Mouse (Mus musculus): ENCODE results near the gene Prrc2b. TPM values are rescaled to one million over a fixed set of nuclear protein-coding genes. Genes with fewer than 3 reads are reported as not detected.
A peak's percentile ranks its signal among the peaks of the same experiment; 100 is the strongest.

The Prrc2b gene
- polyA plus RNA-seq, 1 experiment from 2014 or later, result 7.7 TPM

DNA sequence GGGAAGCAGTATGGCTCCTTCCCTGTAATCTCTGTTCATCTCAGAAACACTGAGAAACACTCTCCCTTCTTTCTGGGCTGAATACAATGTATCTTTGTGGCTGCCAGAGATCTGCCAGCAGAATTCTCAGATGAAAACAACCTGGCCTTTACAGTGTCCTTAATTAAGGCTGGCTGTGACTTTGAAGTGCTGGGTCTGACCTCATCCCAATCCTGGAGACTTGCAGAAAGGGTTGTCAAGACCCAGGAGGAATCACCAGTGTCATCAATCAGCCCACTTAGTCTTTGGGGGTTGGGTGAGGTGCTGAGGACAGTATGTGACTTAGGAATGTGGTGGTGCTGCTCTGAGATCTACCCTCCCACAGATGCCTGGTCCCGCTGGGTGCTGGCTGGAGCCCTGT lies 102.5 kb downstream of the Prrc2b start:
- Histone ChIP-seq H3K4me2 (no peak overlapping the region), H3K4me1 (replicated peaks) (peaks cover 2% of the 10 kb centered on the region), H3K4me3 (replicated peaks) (no peak overlapping the region), H3K9ac (no peak overlapping the region), H3K36me3 (peaks cover 92% of the 10 kb centered on the region), H3K27me3 (no peaks in the 10 kb centered on the region), H3K9me3 (replicated peaks) (no peaks in the 10 kb centered on the region), H3K27ac (no peak overlapping the region)
- ATAC-seq (ENCODE audit: low read depth) (no peak), DNase-seq (no peak)
- 81% methylated on average over 1 of the region's 1 CpGs for WGBS (ENCODE audit: insufficient replicate concordance)

DNA sequence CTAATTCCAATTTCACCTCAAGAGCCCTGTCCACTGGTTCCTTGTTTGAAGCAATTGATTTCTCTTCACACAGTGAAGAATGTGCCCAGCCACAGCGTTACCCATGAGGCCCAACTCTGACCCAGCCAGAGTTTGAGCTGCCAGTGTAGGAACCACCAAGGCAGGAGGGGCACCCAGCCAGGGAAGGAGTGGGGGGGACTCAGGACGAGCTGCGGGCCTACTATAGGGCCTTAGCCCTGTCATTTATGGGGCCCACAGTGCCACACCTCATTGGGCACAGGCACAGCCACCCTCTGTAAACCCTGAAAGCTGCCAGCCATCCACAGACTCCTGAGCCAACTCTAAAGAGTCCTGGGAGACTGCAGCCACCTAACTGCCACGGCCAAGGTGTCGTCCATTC lies 103.7 kb downstream of the Prrc2b start:
- H3K9ac ChIP-seq, result no peak overlapping the region
- H3K9me3 ChIP-seq (replicated peaks), result no peaks in the 10 kb centered on the region
- no peak for DNase-seq
- no peaks in the 10 kb centered on the region for H3K27me3 ChIP-seq
- no peak overlapping the region for H3K27ac ChIP-seq
- ATAC-seq (ENCODE audit: low read depth), result no peak
- H3K4me2 ChIP-seq, result no peak overlapping the region
- peaks cover 84% of the 10 kb centered on the region for H3K36me3 ChIP-seq
- 75% methylated on average over 5 of the region's 5 CpGs for WGBS (ENCODE audit: insufficient replicate concordance)
- H3K4me3 ChIP-seq (replicated peaks), result no peak overlapping the region
- H3K4me1 ChIP-seq (replicated peaks), result peaks cover 11% of the 10 kb centered on the region

DNA sequence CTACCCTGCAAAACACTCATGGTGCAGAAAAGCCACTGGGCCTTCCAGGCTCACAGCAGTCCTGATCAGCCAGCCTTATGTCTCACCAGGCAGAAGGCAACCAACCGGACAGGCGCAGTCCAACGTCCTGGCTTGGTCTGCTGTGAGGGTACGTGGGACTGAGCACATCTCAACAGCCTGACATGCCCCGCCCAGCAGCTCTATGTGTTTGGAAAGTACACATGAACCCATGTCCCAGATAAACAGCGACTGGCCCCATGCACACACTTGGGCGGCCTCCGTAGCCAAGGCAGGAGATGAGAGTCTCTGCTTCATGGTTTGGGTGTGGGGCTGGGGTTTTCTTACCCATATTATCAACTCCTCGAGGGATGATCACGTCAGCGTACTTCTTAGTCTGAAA lies 105.4 kb downstream of the Prrc2b start:
- no peak for ATAC-seq (ENCODE audit: low read depth)
- DNase-seq, result no peak
- Histone ChIP-seq H3K9ac (no peak overlapping the region), H3K4me3 (replicated peaks) (no peak overlapping the region), H3K27ac (no peak overlapping the region), H3K4me1 (replicated peaks) (peaks cover 18% of the 10 kb centered on the region), H3K4me2 (no peak overlapping the region), H3K27me3 (no peaks in the 10 kb centered on the region), H3K9me3 (replicated peaks) (no peaks in the 10 kb centered on the region), H3K36me3 (peaks cover 67% of the 10 kb centered on the region)
- 78% methylated on average over 11 of the region's 11 CpGs for WGBS (ENCODE audit: insufficient replicate concordance)

DNA sequence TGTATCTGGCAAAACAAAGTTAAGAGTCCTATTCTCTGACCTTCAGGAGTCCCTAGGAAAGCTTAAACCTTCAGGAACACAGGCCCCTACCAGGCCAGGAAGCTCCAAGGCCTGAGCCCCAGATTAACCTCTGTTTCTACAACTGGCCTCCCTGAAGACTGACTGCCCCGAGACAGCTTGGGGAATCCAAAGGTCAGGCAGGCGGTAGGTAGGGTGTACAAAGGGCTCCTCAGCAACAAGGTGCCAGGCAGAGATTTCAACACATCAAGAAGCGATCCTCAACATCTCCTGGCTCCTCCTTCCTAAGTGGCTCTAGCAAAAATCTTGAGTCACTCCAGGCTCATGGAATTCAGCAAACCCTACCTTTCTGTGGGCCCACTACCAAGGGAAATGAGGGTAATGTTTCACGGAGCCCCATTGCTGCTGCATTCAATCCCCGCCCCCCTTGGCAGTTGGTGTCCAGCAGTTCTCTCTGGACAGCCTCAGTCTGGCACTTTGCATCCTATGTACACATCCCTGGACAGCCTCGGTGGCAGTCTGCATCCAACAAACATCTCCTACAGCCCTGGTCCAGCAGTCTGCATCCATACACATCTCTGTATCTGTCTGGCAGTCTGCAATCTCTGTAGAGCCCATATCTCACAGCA lies 108.1 kb downstream of the Prrc2b start:
- Histone ChIP-seq H3K27ac (peak overlapping the region; percentile 79), H3K9me3 (replicated peaks) (no peaks in the 10 kb centered on the region), H3K36me3 (peaks cover 39% of the 10 kb centered on the region), H3K4me2 (peak overlapping the region; percentile 84), H3K27me3 (no peaks in the 10 kb centered on the region), H3K4me3 (replicated peaks) (peak overlapping the region; percentile 91), H3K9ac (peak overlapping the region; percentile 94), H3K4me1 (replicated peaks) (peaks cover 18% of the 10 kb centered on the region)
- DNase-seq (no peak), ATAC-seq (ENCODE audit: low read depth) (no peak)
- 49% methylated on average over 6 of the region's 6 CpGs for WGBS (ENCODE audit: insufficient replicate concordance)

DNA sequence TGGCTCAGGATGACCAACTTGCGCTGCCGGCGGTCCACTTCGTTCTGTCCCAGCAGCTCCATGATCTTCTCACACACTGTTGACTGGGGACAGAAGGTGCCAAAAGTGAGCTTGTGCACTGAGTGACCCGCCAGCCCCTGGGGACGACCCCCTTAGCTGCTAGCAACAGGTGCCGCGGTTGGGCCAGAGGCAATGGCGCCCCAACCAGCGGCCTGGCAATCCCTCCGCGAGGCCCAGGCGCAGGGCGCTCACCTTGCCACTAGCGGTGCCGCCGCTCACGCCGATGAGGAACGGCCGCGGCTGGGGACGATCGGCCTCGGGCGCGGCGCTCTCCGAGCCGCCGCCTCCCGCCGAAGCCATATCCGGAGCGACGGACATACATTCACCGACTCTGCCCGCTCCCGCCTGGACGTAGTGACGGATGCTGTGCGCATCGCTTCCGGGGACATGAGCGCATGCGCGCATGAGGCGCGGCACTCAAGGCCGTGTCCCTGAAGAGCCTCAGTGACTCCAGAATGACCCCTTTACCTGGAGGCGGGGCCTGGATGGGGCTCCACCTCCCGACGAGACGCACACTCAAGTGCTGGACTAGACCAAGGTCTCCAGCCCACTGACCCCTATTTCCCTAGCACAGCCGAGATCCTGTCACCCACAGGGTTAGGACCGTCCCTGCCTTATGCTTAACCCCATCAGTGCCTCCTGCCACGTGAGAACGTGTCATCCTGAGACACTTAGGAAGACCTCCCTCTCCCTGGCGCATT lies 109.0 kb downstream of the Prrc2b start, which contains the start of gene Uck1:
Uck1 (minus strand) TSS at position 503 of the 761 bp plus-strand sequence.
- ATAC-seq (ENCODE audit: low read depth), result peak; percentile 96
- DNase-seq, result peak; percentile 92
- peaks cover 18% of the 10 kb centered on the region for H3K4me1 ChIP-seq (replicated peaks)
- no peaks in the 10 kb centered on the region for H3K27me3 ChIP-seq
- H3K9me3 ChIP-seq (replicated peaks), result no peaks in the 10 kb centered on the region
- H3K9ac ChIP-seq, result peak within 1 kb of the TSS; percentile 94
- 1% methylated on average over 59 of the region's 59 CpGs for WGBS (ENCODE audit: insufficient replicate concordance)
- peak within 1 kb of the TSS; percentile 84 for H3K4me2 ChIP-seq
- H3K36me3 ChIP-seq, result peaks cover 31% of the 10 kb centered on the region
- peak within 1 kb of the TSS; percentile 91 for H3K4me3 ChIP-seq (replicated peaks)
- H3K27ac ChIP-seq, result peak within 1 kb of the TSS; percentile 79

DNA sequence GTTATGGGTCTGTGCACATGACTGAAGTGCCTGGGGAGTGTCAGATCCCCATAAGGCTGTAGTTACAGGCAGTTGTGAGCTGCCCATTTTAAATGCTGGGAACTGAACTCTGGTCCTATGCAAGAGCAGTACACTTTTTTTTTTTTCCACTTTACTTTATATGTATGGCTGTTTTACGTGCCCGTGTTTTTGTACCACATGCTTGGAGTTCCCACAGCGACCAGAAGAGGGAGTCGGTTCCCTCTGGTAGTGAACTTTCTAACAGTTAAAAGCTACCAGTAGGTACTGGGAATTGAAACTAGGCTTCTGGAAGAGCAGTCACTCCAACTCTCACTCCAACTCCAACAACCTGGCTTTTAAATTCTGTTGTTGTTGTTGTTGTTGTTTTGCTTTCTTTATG lies 109.8 kb downstream of the Prrc2b start:
- Histone ChIP-seq H3K27ac (peak overlapping the region; percentile 79), H3K4me3 (replicated peaks) (peak overlapping the region; percentile 91), H3K9me3 (replicated peaks) (no peaks in the 10 kb centered on the region), H3K27me3 (no peaks in the 10 kb centered on the region), H3K4me1 (replicated peaks) (peaks cover 18% of the 10 kb centered on the region), H3K4me2 (peak overlapping the region; percentile 84), H3K9ac (peak overlapping the region; percentile 94; the same call in 1 of the 2 replicates), H3K36me3 (peaks cover 30% of the 10 kb centered on the region)
- DNase-seq (peak; percentile 51), ATAC-seq (ENCODE audit: low read depth) (no peak)
- WGBS (ENCODE audit: insufficient replicate concordance), result 21% methylated on average over 4 of the region's 4 CpGs

DNA sequence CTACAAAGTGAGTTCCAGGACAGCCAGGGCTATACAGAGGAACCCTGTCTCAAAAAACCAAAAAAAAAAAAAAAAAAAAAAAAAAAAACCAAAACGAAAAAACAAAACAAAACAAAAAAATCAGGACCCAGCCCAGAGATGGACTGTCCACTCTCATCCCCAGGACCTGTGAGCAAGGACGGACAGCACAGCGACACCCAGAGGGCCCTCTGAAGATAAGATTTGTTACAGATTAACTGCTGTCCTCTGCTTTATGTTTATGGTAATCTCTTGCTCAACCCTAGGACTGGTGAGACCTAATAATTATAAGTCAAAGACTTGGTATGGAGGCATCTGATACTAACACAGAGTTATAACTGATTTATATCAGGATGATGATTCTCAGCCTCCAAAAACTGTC lies 124.9 kb downstream of the Prrc2b start:
- Histone ChIP-seq H3K4me2 (no peak overlapping the region), H3K9me3 (replicated peaks) (no peaks in the 10 kb centered on the region), H3K4me1 (replicated peaks) (no peaks in the 10 kb centered on the region), H3K36me3 (peaks cover 32% of the 10 kb centered on the region), H3K27me3 (no peaks in the 10 kb centered on the region), H3K27ac (no peak overlapping the region), H3K4me3 (replicated peaks) (no peak overlapping the region), H3K9ac (no peak overlapping the region)
- DNase-seq (no peak), ATAC-seq (ENCODE audit: low read depth) (no peak)
- 46% methylated on average over 3 of the region's 3 CpGs for WGBS (ENCODE audit: insufficient replicate concordance)

DNA sequence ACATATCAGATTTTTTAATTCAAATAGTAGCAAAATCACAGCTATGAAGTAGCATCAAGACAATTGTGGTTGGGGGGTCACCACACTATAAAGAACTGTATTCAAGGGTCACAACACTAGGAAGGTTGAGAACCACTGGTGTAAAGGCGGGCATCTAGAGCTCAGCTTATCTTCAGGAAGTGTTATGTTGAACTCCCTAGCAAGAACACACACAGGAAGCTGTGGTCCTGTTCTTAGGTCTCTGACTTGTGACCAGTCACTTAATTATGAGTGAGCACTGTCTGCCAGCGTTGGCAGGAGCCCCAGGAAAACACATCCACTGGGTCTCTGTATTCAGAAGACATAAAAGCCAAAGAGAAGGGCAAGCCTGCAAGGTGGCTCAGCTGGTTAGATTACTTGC lies 131.4 kb downstream of the Prrc2b start:
- H3K4me3 ChIP-seq (replicated peaks), result no peak overlapping the region
- H3K9ac ChIP-seq, result no peak overlapping the region
- 32% methylated on average over 2 of the region's 2 CpGs for WGBS (ENCODE audit: insufficient replicate concordance)
- no peaks in the 10 kb centered on the region for H3K9me3 ChIP-seq (replicated peaks)
- no peak for DNase-seq
- H3K36me3 ChIP-seq, result peaks cover 69% of the 10 kb centered on the region
- H3K4me1 ChIP-seq (replicated peaks), result peaks cover 24% of the 10 kb centered on the region
- no peak overlapping the region for H3K27ac ChIP-seq
- H3K27me3 ChIP-seq, result no peaks in the 10 kb centered on the region
- no peak overlapping the region for H3K4me2 ChIP-seq
- ATAC-seq (ENCODE audit: low read depth), result no peak

DNA sequence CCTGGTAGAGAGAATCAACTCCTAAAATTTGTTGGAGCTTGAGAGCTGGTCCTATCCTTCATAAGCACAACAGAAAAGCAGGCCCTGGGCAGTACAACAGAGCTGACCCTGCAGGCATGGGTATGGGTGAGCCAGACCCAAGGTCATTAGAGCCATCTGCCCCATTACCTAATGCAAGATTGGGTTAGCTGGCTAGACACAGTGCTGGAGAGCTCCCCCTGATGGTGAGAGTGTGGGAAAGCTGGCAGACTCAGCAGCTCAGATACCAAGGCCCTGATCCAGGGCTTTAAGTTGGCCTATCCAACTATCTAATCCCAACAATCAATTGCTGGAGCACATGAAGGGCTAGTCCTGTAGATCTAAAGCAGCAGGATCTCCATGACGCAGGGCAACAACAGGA lies 131.8 kb downstream of the Prrc2b start:
- 79% methylated on average over 1 of the region's 1 CpGs for WGBS (ENCODE audit: insufficient replicate concordance)
- Histone ChIP-seq H3K4me1 (replicated peaks) (peaks cover 25% of the 10 kb centered on the region), H3K4me3 (replicated peaks) (no peak overlapping the region), H3K27ac (no peak overlapping the region), H3K4me2 (no peak overlapping the region), H3K36me3 (peaks cover 67% of the 10 kb centered on the region), H3K9me3 (replicated peaks) (no peaks in the 10 kb centered on the region), H3K9ac (no peak overlapping the region), H3K27me3 (no peaks in the 10 kb centered on the region)
- ATAC-seq (ENCODE audit: low read depth) (no peak), DNase-seq (peak; percentile 39)

DNA sequence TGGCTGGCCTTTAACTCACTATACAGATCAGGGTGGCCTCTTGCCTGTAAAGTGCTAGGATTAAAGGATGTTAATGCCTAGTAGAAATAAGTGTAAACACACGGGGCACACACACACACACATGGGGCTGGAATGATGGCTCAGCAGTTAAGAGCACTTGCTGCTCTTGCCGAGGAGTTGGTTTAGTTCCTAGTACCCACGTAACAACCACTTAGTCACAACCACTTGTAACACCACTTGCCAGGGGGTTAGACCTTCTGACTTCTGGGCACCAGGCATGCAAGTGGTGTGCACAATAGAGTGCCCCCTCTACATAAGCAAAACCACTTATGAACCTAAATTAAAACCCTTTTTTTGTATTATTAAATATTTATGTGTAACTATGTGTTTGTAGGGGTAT lies 133.1 kb downstream of the Prrc2b start:
- Histone ChIP-seq H3K4me2 (no peak overlapping the region), H3K36me3 (peaks cover 54% of the 10 kb centered on the region), H3K4me3 (replicated peaks) (no peak overlapping the region), H3K4me1 (replicated peaks) (peaks cover 30% of the 10 kb centered on the region), H3K27me3 (no peaks in the 10 kb centered on the region), H3K9me3 (replicated peaks) (no peaks in the 10 kb centered on the region), H3K9ac (no peak overlapping the region), H3K27ac (no peak overlapping the region)
- DNase-seq, result no peak
- ATAC-seq (ENCODE audit: low read depth), result no peak
- WGBS (ENCODE audit: insufficient replicate concordance), result 68% methylated on average over 3 of the region's 3 CpGs

Measured in liver, embryonic 13.5 days (tissue).